Mouse (Mus musculus) stomach, postnatal 0 days (tissue): Measurements from ENCODE around the gene Dhrs3. TPM values are rescaled to one million over a fixed set of nuclear protein-coding genes. Genes with fewer than 3 reads are reported as not detected.

Source experiments
- ATAC-seq: fragments of 200-750 bp; cut with Nextera tagmentation; 2 replicates; pipeline ENCODE4 v1.8.0; 2017; ENCODE audit not compliant: low FRiP score, low TSS enrichment
- DNase-seq: peaks from one replicate; pipeline ENCODE4 v3.0.0-alpha.2; 2016; ENCODE audit warnings: low spot score
- H3K27ac ChIP-seq: fragments of 300-500 bp; sonication (generic); replicated peaks from 2 replicates; pipeline ENCODE4 v1.5.1; 2014; ENCODE audit warnings: mild to moderate bottlenecking, control low read depth
- H3K27me3 ChIP-seq: fragments of 300-500 bp; sonication (generic); 2 replicates; pipeline ENCODE4 v1.6.1; 2014; ENCODE audit warnings: low read length; ENCODE audit not compliant: control insufficient read depth, insufficient read depth
- H3K36me3 ChIP-seq: fragments of 300-500 bp; sonication (generic); 2 replicates; pipeline ENCODE4 v1.6.1; 2014; ENCODE audit warnings: low read length, mixed read lengths; ENCODE audit not compliant: control insufficient read depth, insufficient read depth
- H3K4me1 ChIP-seq: fragments of 300-500 bp; sonication (generic); replicated peaks from 2 replicates; pipeline ENCODE4 v1.6.1; 2014; ENCODE audit warnings: antibody characterized with exemption; ENCODE audit not compliant: control insufficient read depth, insufficient read depth
- H3K4me2 ChIP-seq: fragments of 300-500 bp; sonication (generic); replicated peaks from 2 replicates; pipeline ENCODE4 v1.6.1; 2014; ENCODE audit warnings: low read depth, mild to moderate bottlenecking, control low read depth, moderate library complexity
- H3K4me3 ChIP-seq: fragments of 300-500 bp; sonication (generic); 2 replicates; pipeline ENCODE4 v1.5.1; 2014; ENCODE audit warnings: low read depth, low read length, control low read depth
- H3K9ac ChIP-seq: fragments of 300-500 bp; sonication (generic); 2 replicates; pipeline ENCODE4 v1.6.1; 2014; ENCODE audit warnings: mild to moderate bottlenecking, low read length, control low read depth, mixed read lengths
- H3K9me3 ChIP-seq: fragments of 300-500 bp; sonication (generic); 2 replicates; pipeline ENCODE4 v1.6.1; 2016; ENCODE audit warnings: low read length; ENCODE audit not compliant: control insufficient read depth
- CTCF ChIP-seq: IDR thresholded peaks from 2 replicates; pipeline ENCODE4 v1.5.1; 2016; ENCODE audit warnings: antibody characterized with exemption, low read depth, mild to moderate bottlenecking, moderate library complexity
- EP300 ChIP-seq: optimal IDR thresholded peaks from 2 replicates; pipeline ENCODE3; 2016; ENCODE audit warnings: antibody characterized with exemption
- WGBS: fragments of 180-500 bp; shearing (Covaris S2); extraction: QIAGEN DNeasy Blood & Tissue Kit; methylation state at CpG from one replicate; pipeline ENCODE4 v1.1.7; 2014; 5-methylcytosine and 5-hydroxymethylcytosine counted together
- polyA plus RNA-seq: library from polyadenylated mRNA; unstranded; fragments of >200 nt; fragmentation: Nextera tagmentation; extraction: Ambion mirVana; gene quantifications from 2 replicates; pipeline ENCODE4 v1.2.1, GENCODE M21; 2015

Dhrs3 gene
- polyA plus RNA-seq, 1 experiment from 2014 or later = 103 TPM

GRCm38 (mm10) chr4:144947738-144948390, 55.2 kb downstream of the Dhrs3 start:
- ATAC-seq (peak; percentile 30), DNase-seq (peak; percentile 37)
- H3K27ac ChIP-seq = peak overlapping the region; percentile 56
- H3K9me3 ChIP-seq = no peaks in the 10 kb centered on the region
- H3K27me3 ChIP-seq = no peaks in the 10 kb centered on the region
- 34% methylated on average over 6 of the region's 6 CpGs for WGBS
- peaks cover 15% of the 10 kb centered on the region for H3K4me1 ChIP-seq
- no peak overlapping the region for H3K4me2 ChIP-seq
- TF ChIP-seq EP300 (no peak), CTCF (no peak)
- no peaks in the 10 kb centered on the region for H3K36me3 ChIP-seq
- H3K4me3 ChIP-seq = no peak overlapping the region
- H3K9ac ChIP-seq = no peak overlapping the region

GRCm38 (mm10) chr4:144949441-144950326, 57.1 kb downstream of the Dhrs3 start:
- 17% methylated on average over 9 of the region's 9 CpGs for WGBS
- peak overlapping the region; percentile 87 for H3K27ac ChIP-seq

GRCm38 (mm10) chr4:144950327-144950711, 57.7 kb downstream of the Dhrs3 start:
- ATAC-seq (no peak), DNase-seq (no peak)
- Histone ChIP-seq H3K9ac (no peak overlapping the region), H3K4me2 (no peak overlapping the region), H3K4me3 (no peak overlapping the region), H3K27ac (peak overlapping the region; percentile 87), H3K36me3 (no peaks in the 10 kb centered on the region), H3K9me3 (no peaks in the 10 kb centered on the region), H3K27me3 (no peaks in the 10 kb centered on the region), H3K4me1 (peaks cover 15% of the 10 kb centered on the region)
- no peak for TF ChIP-seq CTCF
- no peak for TF ChIP-seq EP300
- 49% methylated on average over 3 of the region's 3 CpGs for WGBS

More at GRCm38 (mm10) chr4:144949441-144950326, 57.1 kb downstream of the Dhrs3 start:
- Histone ChIP-seq H3K4me1 (peaks cover 15% of the 10 kb centered on the region), H3K9ac (no peak overlapping the region), H3K27me3 (no peaks in the 10 kb centered on the region), H3K36me3 (no peaks in the 10 kb centered on the region), H3K4me3 (no peak overlapping the region), H3K4me2 (no peak overlapping the region; the same call in 1 of the 2 replicates), H3K9me3 (no peaks in the 10 kb centered on the region)
- peak; percentile 66 for DNase-seq
- TF ChIP-seq CTCF = no peak
- TF ChIP-seq EP300 = no peak
- peak; percentile 80 for ATAC-seq

GRCm38 (mm10) chr4:144950883-144951282, 58.3 kb downstream of the Dhrs3 start:
- ATAC-seq = no peak

GRCm38 (mm10) chr4:144951859-144952258, 59.2 kb downstream of the Dhrs3 start:
- Histone ChIP-seq H3K27me3 (no peaks in the 10 kb centered on the region), H3K4me2 (no peak overlapping the region), H3K9ac (no peak overlapping the region), H3K9me3 (no peaks in the 10 kb centered on the region), H3K27ac (no peak overlapping the region), H3K36me3 (no peaks in the 10 kb centered on the region), H3K4me1 (peaks cover 15% of the 10 kb centered on the region), H3K4me3 (no peak overlapping the region)
- DNase-seq (no peak), ATAC-seq (no peak)
- TF ChIP-seq EP300 (no peak), CTCF (no peak)
- 62% methylated on average over 7 of the region's 7 CpGs for WGBS

More at GRCm38 (mm10) chr4:144950883-144951282, 58.3 kb downstream of the Dhrs3 start:
- H3K9ac ChIP-seq = no peak overlapping the region
- 91% methylated on average over 3 of the region's 3 CpGs for WGBS
- DNase-seq = no peak
- no peaks in the 10 kb centered on the region for H3K36me3 ChIP-seq
- no peaks in the 10 kb centered on the region for H3K27me3 ChIP-seq
- H3K4me2 ChIP-seq = no peak overlapping the region
- no peak overlapping the region for H3K4me3 ChIP-seq
- peaks cover 15% of the 10 kb centered on the region for H3K4me1 ChIP-seq
- no peak overlapping the region for H3K27ac ChIP-seq
- H3K9me3 ChIP-seq = no peaks in the 10 kb centered on the region
- TF ChIP-seq EP300 (no peak), CTCF (0 out of 2 replicates have a peak, but pooled peaks have one; percentile 24)
